27 mouse cellular contexts compared by ENCODE assay signal in the genomic region with DNA sequence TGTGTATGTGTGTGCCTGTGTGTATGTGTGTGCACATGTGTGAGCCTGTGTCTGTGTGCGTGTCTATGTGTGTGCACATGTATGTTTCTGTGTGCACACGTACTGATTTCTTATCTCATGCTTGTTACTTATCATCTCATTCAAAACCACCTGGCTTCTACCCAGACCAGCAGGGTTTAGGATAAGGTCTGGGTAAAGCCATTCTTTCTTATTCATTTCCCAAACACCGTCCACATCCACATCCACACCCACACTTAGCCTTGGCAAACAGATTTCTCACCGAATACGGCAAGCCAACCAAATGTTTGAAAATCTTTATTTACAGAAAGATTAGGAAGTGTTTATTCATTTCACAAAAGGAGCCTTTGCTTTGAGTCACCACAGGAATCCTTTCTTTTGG.
A peak's percentile ranks its signal among the peaks of the same experiment; 100 is the strongest.
DNase-seq lines count a peak whose midpoint lies in the region; ATAC-seq and TF ChIP-seq lines count a peak whose summit lies in the region.
"Had no signal": no experiment of that assay in that cellular context is flagged by ENCODE, and none has a peak within 500 bp of the region (broad histone marks: within the 10 kb centered on the region; RNA-seq: fewer than 3 reads in every experiment).

No protein-coding gene starts in this region.

- ATAC-seq in stomach, embryonic 15.5 days (ENCODE audit: insufficient read depth, low FRiP score, low read depth): peak; percentile 33; the same call in 1 of the 2 replicates
- ATAC-seq: forebrain, embryonic 14.5 days; forebrain, postnatal 0 days; hindbrain, postnatal 0 days had no signal

- H3K4me2 ChIP-seq in stomach, embryonic 15.5 days: no peak overlapping the region
- H3K4me2 ChIP-seq: embryonic facial prominence, embryonic 12.5 days; embryonic facial prominence, embryonic 15.5 days; heart, embryonic 13.5 days; hindbrain, embryonic 14.5 days had no signal

- no peaks in the 10 kb centered on the region for H3K9me3 ChIP-seq in stomach, embryonic 15.5 days
- H3K9me3 ChIP-seq: embryonic facial prominence, embryonic 12.5 days; embryonic facial prominence, embryonic 15.5 days; G1E; heart, embryonic 10.5 days; heart, embryonic 13.5 days had no signal

- peaks cover 16% of the 10 kb centered on the region; the same call in 1 of the 2 replicates for H3K4me1 ChIP-seq in stomach, embryonic 15.5 days

- no peak for DNase-seq in layer of hippocampus, adult 2 months (ENCODE audit: low spot score in 2 of 2)
- DNase-seq in layer of hippocampus, adult 9-10 months (ENCODE audit: low spot score): no peak
- DNase-seq in NIH3T3 (ENCODE audit: low read depth): peak; percentile 46
- DNase-seq in kidney, postnatal 4 days: no peak
- DNase-seq in thymus, postnatal 10 days (ENCODE audit: low spot score in 2 of 2): no peak
- DNase-seq: adrenal gland, adult 2 months; adrenal gland, postnatal 14 days; B cell, adult 2 months; cerebellum, adult 11 months; cerebellum, adult 2 months; cerebellum, adult 9-11 months; cerebellum, postnatal 25 days; forebrain, postnatal 0 days; gastrocnemius, postnatal 36 days; heart, adult 2 months; heart, postnatal 14 days; heart, postnatal 4 days had no signal

- TF ChIP-seq CTCF in layer of hippocampus, adult 2 months (conservative IDR thresholded peaks at IDR 0.05): no peak

- no peaks in the 10 kb centered on the region for H3K36me3 ChIP-seq in stomach, embryonic 15.5 days
- H3K36me3 ChIP-seq: embryonic facial prominence, embryonic 12.5 days; embryonic facial prominence, embryonic 15.5 days; G1E; heart, embryonic 10.5 days; heart, embryonic 13.5 days had no signal

- no peaks in the 10 kb centered on the region for H3K27me3 ChIP-seq in stomach, embryonic 15.5 days (replicated peaks)
- H3K27me3 ChIP-seq: CH12.LX; embryonic facial prominence, embryonic 12.5 days; embryonic facial prominence, embryonic 15.5 days had no signal

- whole genome bisulfite sequencing in stomach, embryonic 15.5 days: 49% methylated on average over 5 of the region's 5 CpGs

- H3K4me3 ChIP-seq in layer of hippocampus, adult 2 months: no peak overlapping the region
- H3K4me3 ChIP-seq in stomach, embryonic 15.5 days (replicated peaks): no peak overlapping the region
- H3K4me3 ChIP-seq: embryonic facial prominence, embryonic 12.5 days; embryonic facial prominence, embryonic 15.5 days; heart, adult 2 months; heart, embryonic 10.5 days; heart, embryonic 13.5 days had no signal

- 0 out of 2 replicates have a peak overlapping the region, but pooled peaks have one; percentile 18 for H3K27ac ChIP-seq in layer of hippocampus, adult 2 months
- H3K27ac ChIP-seq in stomach, embryonic 15.5 days: peak overlapping the region; percentile 44; the same call in 1 of the 2 replicates
- H3K27ac ChIP-seq: embryonic facial prominence, embryonic 12.5 days; embryonic facial prominence, embryonic 15.5 days; heart, adult 2 months; heart, embryonic 10.5 days; heart, embryonic 13.5 days; hindbrain, embryonic 14.5 days; hindbrain, postnatal 0 days had no signal

- H3K9ac ChIP-seq in stomach, embryonic 15.5 days: no peak overlapping the region
- H3K9ac ChIP-seq: embryonic facial prominence, embryonic 12.5 days; embryonic facial prominence, embryonic 15.5 days; forebrain, postnatal 0 days; heart, embryonic 13.5 days; hindbrain, embryonic 14.5 days had no signal
